Mouse (Mus musculus): Measurements from ENCODE around the gene Grap2. TPM values are rescaled to one million over a fixed set of nuclear protein-coding genes. Genes with fewer than 3 reads are reported as not detected.
"Not testable (repeated sequence)": the region's sequence is repeated elsewhere in the genome, so short reads cannot be mapped to it uniquely, and the experiment has no call there.

Gene Grap2
- total RNA-seq, 2 experiments from 2014 or later: 1.6 to 2.0 TPM

DNA sequence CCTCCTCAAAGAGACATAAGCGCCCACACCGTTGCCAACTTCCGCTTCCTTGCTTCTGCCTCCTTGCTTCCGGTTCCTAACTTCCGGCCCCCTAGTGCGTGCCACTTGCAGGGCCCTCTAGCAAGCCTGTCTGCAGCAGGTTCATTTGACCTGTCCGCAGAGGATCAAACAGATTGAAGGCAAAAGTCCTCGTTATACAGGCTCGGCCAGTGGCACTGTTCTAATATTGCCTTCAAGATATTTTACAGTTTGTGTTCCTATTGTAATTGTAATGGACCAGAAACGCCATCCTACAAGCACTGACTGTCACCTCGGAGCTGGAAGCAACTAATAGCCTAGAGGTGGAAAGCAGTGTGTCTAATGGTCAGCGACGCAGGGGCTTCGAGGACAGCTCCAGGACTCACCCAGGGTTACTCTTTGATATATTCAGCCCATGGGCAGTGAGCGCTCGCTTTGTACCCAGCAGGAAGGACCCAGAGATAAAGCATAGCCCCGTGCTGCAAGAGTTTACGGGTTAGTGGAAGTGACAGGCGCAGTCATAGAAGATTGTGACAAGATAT lies 7.2 kb upstream of the Grap2 start, which contains the start of gene Enthd1:
Gene Enthd1 (minus strand): TSS at position 51 of the 560 bp plus-strand sequence.
- intact Hi-C loops (cut with DNase I): no loop called here
- DNase-seq: no peak

DNA sequence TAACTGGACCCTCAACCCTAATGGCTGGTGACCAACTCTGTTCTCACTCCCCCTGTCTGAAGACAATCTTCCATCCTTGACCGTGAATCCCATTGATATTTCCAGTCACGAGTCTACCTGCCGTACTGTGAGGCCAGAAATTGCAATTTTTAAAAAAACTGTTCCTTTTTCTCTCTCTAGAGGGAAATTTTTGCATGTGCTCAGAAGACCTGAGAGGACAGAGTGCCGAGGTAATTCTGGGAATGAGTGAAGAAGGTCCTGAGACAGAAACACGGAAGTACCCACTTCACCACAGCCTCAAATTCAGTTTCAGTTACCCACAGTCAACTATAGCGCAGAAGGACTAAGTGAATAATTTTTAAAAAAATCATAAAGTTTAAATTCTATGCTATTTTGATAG lies 5.7 kb upstream of the Grap2 start:
- intact Hi-C loops (cut with DNase I): no loop called here
- DNase-seq: no peak

DNA sequence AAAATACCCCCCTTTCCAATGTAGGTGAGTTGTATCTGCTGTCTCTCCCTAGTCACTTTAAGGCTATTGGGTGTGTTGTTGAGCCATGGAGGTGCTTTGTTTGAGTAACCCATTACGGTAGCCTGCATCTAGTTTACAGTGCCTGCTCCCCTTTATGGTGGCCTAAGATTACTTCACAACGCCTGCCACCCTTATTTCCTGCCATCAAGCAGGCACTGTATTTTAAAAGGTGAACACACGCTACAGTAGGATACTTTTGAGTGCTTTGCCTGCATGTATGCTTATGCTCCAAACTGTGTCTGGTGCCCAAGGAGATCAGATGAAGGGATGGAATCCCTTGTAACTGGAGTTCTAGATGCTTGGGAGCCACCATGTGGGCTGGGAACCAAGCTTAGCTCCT lies 5.3 kb upstream of the Grap2 start:
- intact Hi-C loops (cut with DNase I): no loop called here
- no peak for DNase-seq

DNA sequence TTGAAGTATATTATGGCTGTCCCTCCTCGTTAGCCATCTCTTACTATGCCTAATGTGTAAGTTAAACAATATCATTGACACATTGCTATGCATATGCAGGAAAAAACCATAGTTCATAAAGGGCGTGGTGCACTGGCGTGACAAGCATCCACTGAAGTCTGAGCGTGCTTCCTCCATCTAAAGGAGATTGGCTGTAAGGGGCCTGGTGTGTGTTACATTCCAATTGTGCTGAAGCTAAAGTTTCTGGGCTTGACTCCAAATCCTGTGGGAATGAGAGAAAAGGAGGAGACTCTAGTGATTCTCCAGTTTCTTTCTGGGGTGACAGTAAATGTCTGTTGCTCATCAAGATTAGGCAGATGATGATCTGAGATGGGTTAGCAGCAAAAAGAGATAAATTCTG lies 4.7 kb upstream of the Grap2 start:
- intact Hi-C loops (cut with DNase I): no loop called here
- DNase-seq: no peak

DNA sequence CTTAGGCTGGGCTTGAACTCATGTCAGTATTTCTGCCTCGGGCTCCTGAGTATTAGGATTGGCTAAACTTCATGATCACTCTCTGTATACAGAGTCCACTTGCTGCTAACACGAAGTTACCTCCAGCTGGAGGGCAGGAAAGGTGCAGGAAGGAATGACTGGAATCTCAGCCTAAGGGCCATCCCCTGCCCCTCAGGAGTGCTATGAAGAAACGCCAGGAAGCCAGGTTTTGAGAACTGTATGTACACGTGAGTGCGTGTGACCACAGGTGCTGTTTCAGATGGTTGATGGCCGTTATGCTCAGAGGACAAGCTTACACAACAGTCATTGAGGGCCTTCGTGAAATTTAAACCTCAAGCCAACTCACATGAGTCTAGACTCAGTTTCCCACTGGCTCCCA lies 3.2 kb upstream of the Grap2 start:
- intact Hi-C loops (cut with DNase I): no loop called here
- DNase-seq: no peak

DNA sequence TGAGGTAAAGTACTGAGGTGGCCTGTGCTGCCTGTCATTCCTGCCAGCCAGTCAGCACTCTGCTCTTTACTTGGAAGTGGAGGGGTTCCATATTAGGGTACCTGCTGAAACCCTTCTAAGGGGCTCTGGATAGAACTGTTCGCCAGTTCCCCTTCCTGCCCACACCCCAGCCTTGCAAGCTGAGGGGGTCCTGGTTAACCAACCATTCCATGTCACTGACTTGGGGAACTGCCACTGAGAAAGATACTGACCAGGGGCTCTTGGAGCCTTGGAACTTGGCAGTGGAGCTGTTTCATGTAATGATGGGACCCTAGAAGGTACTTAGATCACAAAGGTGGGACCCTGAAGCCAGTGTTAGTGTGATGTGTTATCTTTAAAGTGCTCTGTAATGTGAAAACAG lies 2.2 kb upstream of the Grap2 start:
- intact Hi-C loops (cut with DNase I): no loop called here
- no peak for DNase-seq

DNA sequence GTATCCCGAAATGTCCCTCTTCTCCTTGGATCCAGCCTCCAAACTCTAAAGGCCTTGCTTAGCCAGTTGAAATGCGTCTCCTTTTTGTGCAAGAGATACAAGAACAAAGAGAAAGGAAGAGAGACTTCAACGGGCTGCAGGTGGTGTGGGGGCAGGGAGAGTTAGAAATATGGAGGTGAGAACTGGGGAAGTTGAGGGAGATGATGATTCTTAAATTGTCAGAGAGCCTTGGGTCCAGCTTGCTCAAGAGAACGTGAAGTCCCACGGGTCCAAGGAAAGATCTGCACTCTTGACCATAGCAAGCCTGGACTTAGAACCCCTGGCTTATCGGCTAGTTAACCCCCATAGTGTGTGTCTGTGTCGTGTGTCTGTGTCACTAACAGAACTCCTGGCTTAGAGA lies 783 bp upstream of the Grap2 start:
- no peak for DNase-seq
- intact Hi-C loops (cut with DNase I): no loop called here

DNA sequence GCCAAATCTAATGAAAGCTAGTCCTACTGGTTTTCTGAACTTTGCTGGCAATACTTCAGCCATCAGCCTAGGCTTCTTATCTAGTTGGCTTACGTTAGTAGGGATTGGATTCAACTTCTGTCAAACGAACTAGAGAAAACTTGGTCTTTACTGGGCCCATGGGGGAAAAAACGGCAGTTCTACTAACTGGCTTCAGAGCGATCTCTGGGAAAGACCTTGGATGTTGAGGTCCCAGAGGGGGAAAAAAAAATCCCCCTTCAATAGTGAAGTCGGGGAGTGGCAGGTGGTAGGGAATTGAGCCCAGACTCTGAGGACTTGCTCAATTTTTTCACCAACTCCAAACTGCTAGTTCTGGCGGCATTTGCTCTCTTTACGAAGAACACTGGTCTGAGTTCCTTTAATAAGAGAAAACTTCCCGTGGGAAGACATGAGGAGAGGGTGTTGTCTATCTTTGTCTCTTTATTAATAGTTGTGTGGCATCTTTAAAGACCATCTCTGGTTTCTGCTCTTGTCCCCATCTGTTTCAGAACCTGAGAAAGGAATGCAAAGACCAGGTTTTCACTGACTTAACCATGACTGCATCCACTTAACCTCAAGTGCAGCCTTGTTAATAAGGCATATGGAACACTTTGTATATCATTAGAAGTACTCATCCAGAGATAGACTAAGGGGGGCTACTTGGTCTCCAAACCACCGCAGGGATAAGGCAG lies 572 bp downstream of the Grap2 start:
- no peak for DNase-seq
- intact Hi-C loops (cut with DNase I): no loop called here

DNA sequence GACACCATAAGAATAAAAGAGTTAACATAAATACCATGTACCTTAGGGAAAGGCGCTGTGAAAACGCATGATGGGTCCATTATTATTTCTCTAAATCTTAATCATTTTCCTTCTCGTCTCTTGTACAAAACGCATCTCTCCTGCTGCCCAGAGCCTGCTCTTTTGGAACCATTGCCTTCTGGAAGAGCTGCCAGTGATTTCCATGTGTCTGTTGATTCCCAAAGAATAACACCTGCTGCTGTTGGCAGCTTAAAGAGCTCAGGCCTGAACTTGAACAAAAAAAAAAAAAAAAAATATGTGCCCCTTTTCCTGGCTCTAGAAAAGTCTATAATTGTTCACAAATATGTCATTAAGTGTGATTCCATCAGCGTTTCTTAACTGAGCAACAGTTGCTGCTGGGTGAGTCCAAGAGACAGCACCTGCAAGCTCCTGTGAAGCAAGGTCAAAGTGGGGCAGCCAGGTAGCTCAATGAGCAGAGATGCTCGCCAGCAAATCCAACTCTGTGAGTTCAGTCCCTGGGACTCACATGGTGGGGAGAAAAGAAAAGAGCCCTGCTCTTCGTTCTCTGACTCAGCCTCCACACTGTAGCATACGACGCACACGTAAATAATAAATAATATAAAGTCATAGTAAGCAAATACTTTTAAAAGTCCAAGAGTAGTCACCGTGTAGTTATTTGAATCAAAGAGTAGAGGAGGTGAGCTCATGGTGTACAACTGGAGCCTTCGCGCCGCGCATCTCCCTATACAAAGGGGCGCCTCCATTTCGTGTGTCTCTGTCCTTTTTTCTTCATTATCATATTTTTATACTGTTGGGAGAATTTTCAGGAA lies 2.0 kb downstream of the Grap2 start:
- no peak for DNase-seq
- intact Hi-C loops (cut with DNase I): no loop called here

DNA sequence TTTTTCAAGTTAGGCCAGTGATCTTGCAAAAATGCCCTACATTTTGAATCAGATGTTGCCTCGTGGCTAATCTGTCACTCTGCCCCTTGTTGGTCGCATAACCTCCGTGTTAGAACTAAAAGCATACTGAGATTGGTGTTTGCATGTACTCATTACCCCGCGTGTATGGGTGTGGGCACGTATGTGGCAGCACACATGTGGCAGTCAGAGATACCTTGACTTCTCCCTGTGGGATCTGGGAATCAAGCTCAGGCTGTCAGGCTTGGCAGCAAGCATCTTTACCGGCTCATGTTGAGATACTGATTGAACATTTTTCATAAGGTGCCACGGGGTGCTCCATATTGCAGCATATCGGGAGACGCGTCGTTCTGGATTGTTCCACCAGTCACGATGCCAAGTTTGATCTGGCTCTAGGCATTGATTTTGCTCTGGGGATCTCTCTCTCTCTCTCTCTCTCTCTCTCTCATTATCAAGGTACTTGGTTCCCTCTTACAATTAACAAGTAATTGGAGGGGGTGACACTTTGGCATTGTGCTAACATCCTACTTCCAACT lies 3.5 kb downstream of the Grap2 start:
- no peak for DNase-seq
- intact Hi-C loops (cut with DNase I): no loop called here

DNA sequence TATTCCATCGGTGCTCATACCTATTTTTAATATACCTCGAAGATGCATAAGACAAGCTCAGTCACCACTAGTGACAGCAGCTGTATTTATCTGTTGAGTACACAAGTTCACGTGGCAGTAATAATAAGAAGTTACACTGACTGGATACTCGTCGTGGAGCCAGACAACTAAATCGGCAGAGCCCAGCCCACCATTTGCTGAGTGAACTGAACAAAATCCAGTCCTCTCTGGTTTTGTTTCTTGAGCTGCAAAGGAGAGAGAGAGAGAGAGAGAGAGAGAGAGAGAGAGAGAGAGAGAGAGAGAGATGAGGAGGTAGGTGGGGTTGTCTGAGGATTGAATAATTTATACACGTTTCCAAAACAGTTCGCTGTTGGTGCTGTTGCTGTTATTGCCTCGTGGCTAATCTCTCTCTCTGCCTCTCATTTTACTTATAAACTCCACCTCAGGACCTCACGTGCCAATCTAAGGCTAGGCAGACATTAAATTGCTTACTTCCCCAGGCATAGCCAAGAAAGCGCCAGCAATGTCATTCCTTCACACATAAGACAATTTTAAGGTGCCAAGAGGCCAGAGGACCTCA lies 4.1 kb downstream of the Grap2 start:
- intact Hi-C loops (cut with DNase I): no loop called here
- DNase-seq: no peak

DNA sequence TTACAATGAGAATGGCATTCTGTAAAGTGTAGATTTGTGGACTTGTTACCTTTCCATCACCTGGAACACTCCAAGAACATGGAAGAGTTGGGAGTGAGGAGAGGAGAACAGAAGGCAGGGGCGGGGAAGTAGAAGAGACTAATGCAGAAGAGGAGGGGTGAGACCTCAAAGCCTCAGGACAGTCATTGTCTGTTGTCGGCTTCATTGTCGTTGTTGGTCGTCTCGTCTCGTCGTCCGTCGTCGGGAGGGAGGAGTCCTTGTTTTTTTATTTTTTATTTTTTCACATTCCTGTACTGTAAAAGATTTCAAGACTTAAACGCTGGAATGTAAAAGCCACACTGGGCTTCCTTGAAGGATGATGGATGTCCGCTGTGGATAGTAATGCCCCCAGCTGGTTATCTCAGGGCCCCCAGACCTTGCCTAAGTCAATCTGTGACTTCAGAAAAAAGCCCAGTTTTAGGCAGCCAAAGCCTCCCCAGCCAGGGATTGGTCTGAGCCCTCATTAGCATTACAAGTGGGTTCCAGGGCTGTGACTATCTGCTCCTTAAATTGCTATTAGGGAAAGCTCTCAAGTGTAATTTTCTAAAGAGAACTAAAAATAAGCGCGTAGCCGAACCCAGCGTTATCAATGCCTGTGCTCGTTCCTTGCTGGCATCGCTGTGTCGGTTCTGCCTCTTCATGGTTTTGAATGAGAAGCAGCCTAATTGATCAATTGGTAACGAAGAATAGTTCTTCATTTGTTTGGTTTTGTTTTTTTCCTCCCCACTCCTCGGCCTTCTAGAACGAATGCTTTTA lies 5.0 kb downstream of the Grap2 start:
- no peak for DNase-seq
- intact Hi-C loops (cut with DNase I): no loop called here

DNA sequence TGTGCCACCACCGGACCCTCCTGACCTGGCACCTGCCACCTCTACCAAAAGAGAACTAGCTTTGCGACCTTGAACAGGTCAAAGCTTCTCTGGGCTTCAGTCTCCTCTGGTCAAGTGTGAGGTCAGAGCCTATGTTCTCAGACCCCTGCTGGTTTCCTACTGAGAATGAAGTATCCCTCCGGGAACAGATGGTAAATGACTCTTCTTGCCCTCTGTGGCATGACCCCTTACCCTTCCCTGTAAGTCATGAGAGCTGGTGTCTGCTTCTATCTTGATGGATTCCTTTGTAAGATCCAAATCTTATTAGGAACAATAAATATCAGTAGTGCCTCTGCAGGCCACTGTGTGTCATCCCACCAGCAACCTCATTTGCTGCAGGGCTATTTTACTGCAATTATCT lies 6.7 kb downstream of the Grap2 start:
- intact Hi-C loops (cut with DNase I): no loop called here
- no peak for DNase-seq

DNA sequence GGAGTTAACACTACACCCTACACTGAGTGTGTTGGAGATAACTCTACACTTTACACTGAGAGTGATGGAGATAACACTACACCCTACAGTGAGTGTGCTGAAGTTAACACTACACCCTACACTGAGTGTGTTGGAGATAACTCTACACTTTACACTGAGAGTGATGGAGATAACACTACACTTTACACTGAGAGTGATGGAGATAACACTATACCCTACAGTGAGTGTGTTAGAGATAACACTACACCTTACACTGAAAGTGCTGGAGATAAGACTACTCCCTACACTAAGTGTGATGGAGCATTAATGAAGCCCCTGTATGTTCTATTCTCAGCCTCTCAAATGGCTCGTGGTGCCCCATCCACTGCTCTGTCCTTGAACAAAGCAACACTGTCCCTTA lies 8.2 kb downstream of the Grap2 start:
- not testable (repeated sequence) for DNase-seq

DNA sequence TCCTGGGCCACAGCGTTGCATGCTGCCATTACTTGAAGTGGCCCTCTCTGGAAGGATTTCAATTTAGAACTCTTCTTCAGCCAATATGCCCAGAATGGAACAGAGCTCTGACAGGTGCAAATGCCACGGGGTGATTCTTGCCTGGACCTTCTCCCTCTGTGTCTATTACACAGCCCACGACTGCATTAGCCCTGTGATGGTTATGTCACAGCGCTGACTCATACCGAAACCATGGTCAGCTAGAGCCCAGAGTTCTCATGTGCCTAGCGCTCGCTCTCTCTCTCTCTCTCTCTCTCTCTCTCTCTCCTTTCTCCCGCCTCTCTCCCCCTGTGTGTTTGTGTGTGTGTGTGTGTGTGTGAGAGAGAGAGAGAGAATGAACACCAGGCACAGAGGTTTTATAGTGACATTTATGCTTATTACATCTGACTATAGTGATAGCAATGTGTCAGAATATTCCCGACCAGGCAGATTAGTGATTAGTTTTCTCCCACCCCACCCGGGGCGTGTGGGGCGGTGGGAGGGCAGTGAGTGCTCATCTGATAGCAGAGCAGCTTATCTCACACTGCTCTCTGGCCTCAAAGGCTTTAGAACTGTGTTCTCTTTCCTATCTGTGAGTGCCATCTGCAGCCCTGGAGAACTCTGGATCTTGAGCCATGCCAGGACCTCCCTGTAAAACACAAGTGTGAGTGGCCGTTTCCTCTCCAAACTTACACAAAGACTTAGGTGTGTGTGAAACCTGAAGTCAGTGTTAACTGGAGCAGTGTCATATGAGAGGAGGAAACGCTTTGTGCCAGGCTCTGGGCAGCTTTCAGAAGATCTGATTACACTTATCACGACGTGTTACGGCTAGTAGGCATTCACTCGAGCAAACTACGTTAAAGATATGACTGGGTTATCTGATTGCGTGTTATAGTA lies 10.4 kb downstream of the Grap2 start:
- peak in 1 of 2 experiments; percentile 32 for DNase-seq
- intact Hi-C loops (cut with DNase I): no loop called here

More for the DNA sequence above, 8.2 kb downstream of the Grap2 start:
- intact Hi-C loops (cut with DNase I): not testable (repeated sequence)

DNA sequence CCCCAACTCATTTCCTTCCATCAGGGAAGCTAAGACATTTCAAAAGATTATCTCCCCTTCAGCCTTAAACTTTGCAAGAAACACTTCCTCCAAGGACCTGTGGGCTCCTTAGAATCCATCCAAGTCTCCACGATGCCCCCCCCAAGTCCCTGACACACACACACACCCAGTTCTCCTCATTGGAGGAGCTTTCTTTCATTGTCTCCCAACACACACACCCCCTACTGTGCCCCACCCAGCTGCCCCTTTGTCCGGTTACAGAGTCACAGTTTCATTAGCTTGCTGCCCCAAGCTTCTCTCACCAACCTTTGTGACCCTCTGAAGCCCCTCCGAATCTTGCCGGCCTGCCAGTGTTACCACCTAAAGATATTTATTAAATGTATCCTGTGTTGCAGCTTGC lies 13.9 kb downstream of the Grap2 start:
- DNase-seq: no peak
- intact Hi-C loops (cut with DNase I): no loop called here

DNA sequence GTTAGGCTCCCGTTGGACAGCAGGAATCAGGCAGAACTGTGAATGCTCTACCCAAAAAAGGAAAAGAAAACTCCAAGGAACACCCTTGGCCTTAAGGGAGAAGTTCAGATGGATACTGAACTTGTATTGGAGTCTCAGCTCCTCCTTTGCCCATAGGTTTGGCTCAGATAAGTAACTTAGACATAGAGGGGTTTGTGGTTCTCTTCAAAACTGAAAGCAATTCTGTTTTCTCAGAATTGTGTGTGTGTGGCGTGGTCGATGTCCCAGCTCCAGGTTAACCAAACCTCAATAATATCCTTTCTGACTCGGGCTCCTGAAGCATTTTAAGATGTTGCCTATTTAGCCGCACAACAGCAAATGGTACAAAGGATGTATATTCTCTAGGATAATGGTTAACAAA lies 18.2 kb downstream of the Grap2 start:
- intact Hi-C loops (cut with DNase I): no loop called here
- DNase-seq: no peak

DNA sequence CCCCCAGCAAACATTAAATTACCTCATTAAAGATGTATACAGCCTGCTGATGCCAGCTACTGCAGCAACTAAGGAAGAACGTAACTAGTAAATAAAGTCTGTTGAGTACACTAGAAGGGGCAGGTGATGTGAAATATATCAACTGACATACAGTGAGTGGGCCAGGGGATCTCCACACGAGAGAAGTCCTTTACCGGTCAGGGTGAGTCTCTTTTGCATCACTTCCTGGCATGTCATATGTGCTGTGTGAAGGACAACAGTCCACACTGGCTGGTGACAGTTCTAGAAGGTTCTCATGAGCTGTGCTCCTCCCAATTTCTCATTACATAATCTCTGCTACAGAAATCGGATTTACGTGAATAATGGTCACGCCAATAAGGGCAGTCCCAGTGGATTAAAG lies 20.3 kb downstream of the Grap2 start:
- intact Hi-C loops (cut with DNase I): no loop called here
- no peak for DNase-seq

DNA sequence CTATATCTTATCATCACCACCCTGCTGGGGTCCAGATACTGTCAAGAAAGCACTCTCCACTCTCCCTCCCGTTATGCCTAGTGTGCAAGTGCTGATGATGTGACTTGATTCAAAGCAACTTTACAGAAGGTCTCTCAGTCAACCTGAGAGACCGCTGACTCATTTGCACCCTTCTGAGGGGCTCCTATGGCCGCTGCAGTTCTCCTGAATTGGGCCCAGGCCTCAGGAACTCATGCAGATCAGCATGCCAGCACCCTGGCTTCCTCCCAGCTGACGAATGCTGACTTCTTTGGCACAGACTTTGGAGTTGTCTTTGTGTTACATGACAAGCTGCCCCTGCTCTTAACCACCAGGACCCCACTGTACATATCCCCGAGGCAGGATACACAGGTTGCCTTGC lies 21.5 kb downstream of the Grap2 start:
- intact Hi-C loops (cut with DNase I): no loop called here

More for the DNA sequence above, 21.5 kb downstream of the Grap2 start:
- no peak for DNase-seq

All from heart, postnatal 10 days (tissue).